Mouse (Mus musculus) spleen, adult 18-20 months (tissue): ENCODE data around the gene Mrps10.
"Not testable (repeated sequence)": the region's sequence is repeated elsewhere in the genome, so short reads cannot be mapped to it uniquely, and the experiment has no call there.

Experiments
- DNase-seq, 2 experiments: peaks; one replicate each; pipeline ENCODE4 v3.0.0; 2022; ENCODE audit warnings: mixed read lengths in 2 of 2

Mrps10 gene

GRCm38 (mm10) chr17:47368401-47369086, at the start of gene Mrps10:
TSS of gene Mrps10 (plus strand) at chr17:47368887.
- DNase-seq, result peak; percentile 66 to 74

DNA sequence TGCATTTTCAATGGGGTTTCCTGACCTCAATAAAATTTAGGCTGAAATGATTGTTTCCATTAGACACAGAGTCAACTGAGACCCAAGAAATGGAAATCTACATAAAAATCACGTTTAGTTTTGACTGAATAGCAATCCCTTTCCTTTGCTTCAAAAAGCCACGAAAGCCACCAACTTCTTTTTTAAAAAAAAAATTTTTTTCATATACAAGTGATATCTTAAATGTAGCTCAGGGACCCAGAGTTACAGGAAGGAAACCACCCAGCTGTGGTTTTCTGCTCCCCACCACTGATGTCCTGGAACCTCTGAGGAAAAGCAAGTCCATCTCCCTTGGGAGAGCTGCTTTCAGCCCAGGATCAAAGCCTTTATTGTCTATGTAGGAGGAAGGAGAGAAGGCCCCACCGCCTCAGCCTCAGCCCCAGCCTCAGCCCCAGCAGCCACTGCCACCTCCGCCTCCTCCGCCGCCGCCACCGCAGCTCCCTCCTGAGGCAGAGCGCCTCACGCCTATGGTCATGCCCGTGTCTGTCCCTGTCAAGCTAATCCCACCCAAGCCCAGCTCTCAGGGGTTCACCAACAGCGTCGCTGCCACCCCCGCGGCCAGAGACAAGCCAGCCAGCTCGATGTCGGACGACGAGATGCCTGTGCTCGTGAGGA, 49.6 kb upstream of the Mrps10 start:
- DNase-seq, result no peak

DNA sequence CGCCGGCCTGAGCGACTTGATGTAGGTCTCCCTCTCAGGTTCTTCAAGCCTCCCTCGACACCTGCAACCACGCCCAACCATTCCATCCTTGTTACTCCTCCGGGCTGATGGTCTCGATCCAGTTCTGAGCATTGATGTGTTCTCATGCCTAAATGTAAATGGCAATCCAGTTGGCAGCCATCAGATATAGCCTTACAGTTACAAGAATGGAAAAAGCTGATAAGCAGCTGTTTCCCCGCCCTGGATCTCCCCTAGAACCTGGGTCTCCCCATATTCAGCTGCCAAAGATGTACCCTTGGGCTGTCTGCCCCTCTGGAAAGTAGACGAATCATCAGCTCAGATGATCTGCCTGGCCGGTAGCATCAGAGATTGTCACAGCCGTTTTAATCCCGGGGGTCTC, 48.9 kb upstream of the Mrps10 start:
- DNase-seq, result no peak

- DNase-seq, result no peak
Measured at GRCm38 (mm10) chr17:47322128-47322990, 46.3 kb upstream of the Mrps10 start.

DNA sequence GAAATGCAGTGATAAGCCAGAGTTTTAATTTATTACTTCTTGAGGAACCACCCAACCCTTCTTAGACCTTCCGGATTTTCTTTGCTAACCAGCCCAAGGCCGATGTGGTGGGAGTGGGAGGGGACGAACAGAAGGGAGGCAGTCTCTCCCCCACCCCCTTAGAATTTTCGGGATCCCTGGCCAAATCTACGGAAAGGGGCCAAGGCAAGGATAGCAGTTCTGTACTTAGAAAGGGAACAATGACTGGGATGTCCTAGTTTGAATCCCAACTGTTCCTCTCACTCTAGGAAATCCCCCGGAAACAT, 45.7 kb upstream of the Mrps10 start:
- DNase-seq, result no peak

GRCm38 (mm10) chr17:47327559-47327958, 41.1 kb upstream of the Mrps10 start:
- no peak for DNase-seq

DNA sequence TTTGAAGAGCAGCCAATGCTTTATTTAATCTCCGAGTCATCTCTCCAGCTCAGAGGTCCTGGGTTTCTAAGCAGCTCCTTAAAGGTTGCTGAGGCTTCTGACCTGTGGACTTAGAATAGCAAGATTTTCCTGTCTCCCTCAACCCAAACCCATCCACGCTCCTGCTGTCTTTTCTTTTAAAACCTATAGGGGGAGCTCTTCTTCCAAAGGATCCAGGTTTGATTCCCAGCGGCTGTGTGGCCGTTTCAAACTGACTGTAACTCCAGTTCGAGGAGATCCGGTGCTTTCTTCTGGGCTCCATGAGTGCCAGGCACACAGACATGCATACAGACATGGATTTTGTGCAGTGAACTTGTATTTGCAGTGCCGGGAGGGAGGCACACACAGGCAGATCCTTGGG, 40.7 kb upstream of the Mrps10 start:
- DNase-seq, result no peak

DNA sequence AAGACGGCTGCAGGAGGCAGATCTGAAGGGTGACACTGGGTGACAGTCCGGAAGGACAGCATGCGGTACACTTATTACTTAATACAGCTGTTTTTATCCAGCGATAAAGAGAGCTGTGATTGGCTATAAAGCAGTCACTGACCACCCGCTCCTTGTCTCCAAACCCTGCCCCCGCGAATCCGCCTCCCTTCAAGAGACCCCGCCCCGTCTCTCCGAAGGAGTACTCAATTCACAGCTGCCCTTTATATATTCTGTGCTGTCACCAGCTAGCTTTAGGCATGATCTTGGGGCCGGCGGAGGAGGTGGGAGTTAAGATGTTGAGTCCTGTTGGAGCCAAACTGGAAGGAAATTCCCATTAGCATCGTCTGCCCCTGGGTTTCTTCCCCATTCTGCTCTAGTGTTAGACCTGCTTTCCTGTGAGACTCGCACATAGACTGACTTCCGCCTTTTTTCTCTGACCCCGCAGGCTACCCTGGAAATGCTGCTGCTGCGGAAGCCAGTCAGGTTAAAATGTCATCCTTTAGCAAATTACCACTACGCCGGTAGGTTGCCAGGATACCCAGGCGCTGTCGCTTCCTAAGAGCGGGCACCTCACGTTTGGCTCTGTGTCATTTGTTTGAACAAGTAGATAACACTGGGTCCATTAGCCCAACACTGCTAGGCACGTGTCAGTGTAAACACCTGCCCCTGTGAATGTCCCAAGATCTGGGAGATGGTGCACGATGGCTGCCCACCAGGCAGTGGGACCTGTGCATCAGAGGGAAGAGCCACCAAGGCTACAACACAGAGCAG, 39.9 kb upstream of the Mrps10 start:
- DNase-seq, result no peak

DNA sequence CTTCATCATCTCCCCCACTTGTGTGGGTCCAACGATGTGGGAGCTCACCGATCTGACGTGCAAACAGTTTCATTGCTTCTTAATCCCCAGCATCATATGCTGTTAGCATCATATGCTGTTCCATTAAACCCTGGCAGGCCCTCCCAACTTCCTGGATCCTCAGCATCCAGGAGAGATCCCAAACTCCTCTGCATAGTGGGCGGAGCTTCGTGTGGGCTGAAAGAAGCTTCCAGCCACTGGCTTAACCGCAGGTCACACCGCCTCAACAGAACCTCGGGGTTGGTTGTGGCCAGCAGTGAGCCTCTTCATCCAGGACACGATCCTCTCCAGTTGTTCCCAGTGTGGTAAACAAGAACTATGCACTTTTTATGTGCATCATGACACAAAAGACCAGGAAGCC, 38.1 kb upstream of the Mrps10 start:
- DNase-seq, result no peak

- DNase-seq, result no peak
Measured at GRCm38 (mm10) chr17:47332001-47332611, 36.6 kb upstream of the Mrps10 start.

GRCm38 (mm10) chr17:47332664-47333063, 36.0 kb upstream of the Mrps10 start:
- DNase-seq, result not testable (repeated sequence)

DNA sequence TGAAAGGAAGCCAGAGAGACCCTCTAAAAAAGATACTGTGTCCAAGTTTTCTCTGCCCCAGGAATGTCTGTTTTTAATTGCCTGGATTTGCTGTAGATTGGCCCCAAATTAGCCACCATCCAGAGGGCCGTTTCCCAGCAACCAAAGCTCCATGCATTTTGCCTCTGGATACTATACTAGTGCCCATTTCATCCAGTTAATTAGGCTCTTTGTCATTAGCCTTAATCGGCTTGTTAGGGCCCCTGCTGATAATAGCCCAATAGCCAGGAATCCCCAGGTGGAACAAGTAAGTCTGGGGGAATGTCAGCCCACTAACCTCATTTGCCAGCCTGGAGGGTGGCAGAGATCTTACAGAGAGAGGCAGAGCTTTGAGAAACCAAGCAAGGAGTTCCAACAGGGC, 35.3 kb upstream of the Mrps10 start:
- DNase-seq, result no peak

DNA sequence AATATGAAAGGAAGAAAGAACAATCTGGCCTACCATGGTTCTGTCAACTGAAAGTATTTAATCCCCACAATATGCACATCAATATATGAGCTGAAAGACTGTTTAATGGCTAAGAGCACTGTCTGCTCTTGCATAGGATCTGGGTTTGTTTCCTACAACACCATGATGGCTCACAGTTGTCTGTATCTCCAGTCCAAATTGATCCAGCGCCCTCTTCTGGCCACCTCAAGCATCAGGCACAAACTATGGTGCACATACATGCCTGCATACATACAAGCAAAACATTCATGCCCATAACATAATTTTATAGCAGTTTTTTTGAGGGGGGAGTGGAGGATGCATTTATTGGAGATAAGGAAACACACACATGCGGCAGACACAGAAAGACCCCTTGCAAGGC, 25.6 kb upstream of the Mrps10 start:
- no peak for DNase-seq

DNA sequence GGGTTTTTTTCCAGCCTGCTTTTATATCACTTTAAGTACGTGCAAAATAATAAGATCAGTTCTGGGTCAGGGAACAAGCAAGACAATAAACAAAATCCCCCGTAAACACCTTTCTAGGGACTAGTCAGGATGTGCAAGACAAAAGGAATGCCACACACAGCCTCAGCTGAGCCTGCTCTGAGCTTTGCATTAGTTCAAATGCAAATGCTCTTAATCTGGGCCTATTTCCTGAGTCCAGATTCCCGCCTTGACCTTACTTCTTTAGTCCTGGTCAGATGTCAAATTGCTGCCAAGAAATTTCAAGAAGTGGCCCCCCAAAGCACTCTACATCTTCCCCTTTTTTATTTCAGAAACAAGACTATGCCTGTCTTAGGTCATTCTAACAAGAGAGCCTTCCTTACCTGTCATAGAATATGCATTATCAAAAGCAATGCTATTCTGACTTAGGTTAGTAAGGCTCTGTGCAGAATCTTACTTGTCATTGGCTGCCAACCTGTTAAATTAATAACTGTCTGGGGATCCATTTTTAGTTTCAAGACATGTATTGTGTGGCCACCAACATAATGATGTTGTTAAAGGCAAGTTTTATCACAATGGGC, 18.9 kb upstream of the Mrps10 start:
- no peak for DNase-seq

- peak; percentile 18 to 64 for DNase-seq
Measured at GRCm38 (mm10) chr17:47359964-47360363, 8.7 kb upstream of the Mrps10 start.

DNA sequence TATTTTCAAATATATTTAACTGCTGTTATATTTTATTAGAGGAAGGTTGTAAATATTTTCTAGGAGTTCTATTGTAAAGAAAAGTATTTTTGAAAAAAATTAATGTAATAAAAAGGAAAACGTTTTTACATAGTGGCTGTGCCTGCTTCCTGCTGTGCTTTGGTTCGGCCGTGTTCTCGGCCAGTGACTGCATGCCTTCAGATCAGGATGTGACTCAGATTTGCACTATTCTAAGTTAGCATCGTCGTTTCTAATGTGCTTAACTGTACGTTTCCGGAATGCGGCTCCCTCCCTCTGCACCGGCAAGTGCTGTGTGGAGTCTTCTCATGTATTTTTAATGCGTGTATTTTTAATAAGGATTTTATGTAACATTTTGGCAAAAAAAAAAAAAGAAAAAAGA, 7.3 kb upstream of the Mrps10 start:
- no peak for DNase-seq

DNA sequence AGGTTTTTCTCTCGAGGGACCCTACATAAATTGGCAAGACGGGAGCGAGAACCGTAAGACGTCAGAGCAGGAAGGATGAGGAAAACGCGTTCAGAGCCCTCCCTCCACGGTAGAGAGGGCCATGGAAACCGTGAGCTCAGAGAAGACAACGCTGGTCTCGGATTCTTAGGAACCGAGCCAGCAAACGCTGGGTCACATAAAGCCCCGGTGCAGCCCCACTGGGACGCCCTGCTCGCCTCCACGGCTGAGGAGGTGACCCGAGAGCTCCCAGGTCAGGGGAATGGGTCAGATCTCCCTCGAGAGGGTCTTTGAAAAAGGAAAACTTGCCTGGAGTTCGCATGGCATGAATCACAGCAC, 378 bp downstream of the Mrps10 start:
- DNase-seq, result no peak

- DNase-seq, result peak in 1 of 2 experiments; percentile 54
Measured at GRCm38 (mm10) chr17:47371451-47371850, 2.8 kb downstream of the Mrps10 start.

GRCm38 (mm10) chr17:47373991-47374390, 5.3 kb downstream of the Mrps10 start:
- DNase-seq, result no peak

DNA sequence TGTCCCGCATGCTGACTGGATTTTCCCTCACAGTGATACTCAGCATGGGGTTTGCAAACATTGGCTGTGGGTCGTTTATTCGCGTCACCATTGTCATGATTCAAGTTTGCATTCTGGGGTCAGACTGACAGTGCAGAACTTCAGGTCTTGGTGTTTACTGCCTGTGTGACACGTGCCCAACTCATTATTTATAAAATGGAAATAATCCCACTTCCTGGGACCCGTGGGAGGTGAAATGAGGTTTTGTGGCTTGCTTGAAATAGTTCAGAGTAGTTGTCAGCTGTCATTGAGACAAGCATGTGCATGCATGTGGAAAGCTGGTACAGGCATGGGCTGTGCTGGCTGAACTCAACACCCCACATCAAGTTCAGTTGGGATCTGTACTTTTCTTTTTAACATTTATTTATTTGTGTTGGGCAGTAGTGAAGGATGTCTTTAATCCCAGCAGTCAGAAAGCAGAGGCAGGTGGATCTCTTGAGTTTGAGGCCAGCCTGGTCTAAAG, 8.1 kb downstream of the Mrps10 start:
- DNase-seq, result no peak

DNA sequence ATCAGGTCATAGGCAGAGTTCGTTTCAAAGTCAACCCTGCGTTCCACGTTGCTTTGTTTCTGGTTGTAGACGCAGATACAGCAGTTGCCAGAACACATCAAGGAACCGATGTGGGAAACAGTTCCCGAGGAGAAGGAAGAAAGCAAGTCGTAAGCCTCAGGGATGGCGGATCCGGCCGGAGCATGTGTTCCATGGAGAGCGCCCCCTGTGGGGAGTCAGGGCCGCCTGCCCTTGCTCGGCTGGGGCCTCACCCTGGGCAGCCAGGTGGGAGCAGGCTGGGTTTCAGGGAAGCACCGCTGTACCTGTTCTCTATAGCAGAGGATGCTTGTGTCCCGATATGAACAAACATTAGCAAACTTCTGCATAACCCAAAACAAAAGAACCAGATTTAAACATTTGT, 9.4 kb downstream of the Mrps10 start:
- no peak for DNase-seq

DNA sequence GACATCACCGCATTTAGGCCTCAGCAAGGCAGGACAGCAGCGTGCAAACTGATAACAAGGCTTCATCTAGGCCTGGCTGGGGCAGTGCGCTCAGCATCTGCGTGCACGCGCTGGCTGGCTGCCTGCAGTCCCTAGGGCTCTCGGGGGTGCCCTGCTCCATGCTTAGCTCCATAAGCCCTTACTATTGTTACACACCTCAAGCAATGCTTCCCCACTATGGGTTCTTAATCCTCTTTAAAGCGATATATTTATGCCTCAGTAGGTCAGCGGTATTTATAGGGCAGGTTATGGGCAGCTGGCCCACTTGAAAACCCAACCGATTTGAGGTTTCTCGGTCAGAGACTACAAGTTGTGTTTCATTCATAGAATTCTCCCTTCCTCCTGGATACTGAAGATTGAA, 13.2 kb downstream of the Mrps10 start:
- no peak for DNase-seq
